Mouse (Mus musculus) kidney, adult 2 months (tissue): Measurements from ENCODE around the gene Msln. TPM values are rescaled to one million over a fixed set of nuclear protein-coding genes. Genes with fewer than 3 reads are reported as not detected.

Experiments used
- DNase-seq: peaks from one replicate; pipeline ENCODE4 v3.0.0; 2021
- H3K27ac ChIP-seq: fragments of 200-500 bp; 2 replicates; pipeline ENCODE4 v1.5.1; 2012; ENCODE audit warnings: low read depth, low read length, control low read depth, inconsistent platforms; ENCODE audit not compliant: insufficient read depth
- H3K27me3 ChIP-seq: fragments of 200-500 bp; replicated peaks from 2 replicates; pipeline ENCODE4 v1.6.1; 2012; ENCODE audit warnings: mild to moderate bottlenecking, moderate library complexity, low read length, inconsistent platforms; ENCODE audit not compliant: control insufficient read depth, insufficient read depth
- H3K36me3 ChIP-seq: fragments of 200-500 bp; 2 replicates; pipeline ENCODE4 v1.6.1; 2012; ENCODE audit warnings: mild to moderate bottlenecking, moderate library complexity, low read length, inconsistent platforms; ENCODE audit not compliant: control insufficient read depth, insufficient read depth
- H3K4me1 ChIP-seq: fragments of 200-500 bp; 2 replicates; pipeline ENCODE4 v1.6.1; 2011; ENCODE audit warnings: low read length; ENCODE audit not compliant: control insufficient read depth, insufficient read depth
- H3K4me3 ChIP-seq: fragments of 200-500 bp; 2 replicates; pipeline ENCODE4 v1.5.1; 2011; ENCODE audit warnings: mild to moderate bottlenecking, low read depth, low read length, control low read depth; ENCODE audit not compliant: insufficient read depth
- CTCF ChIP-seq: fragments of 200-500 bp; conservative IDR thresholded peaks from 2 replicates; pipeline ENCODE4 v1.5.1; 2011; ENCODE audit warnings: low read depth, mild to moderate bottlenecking, control low read depth, low read length, moderate library complexity, mixed read lengths; ENCODE audit not compliant: insufficient read depth, insufficient read length
- POLR2A ChIP-seq: fragments of 200-500 bp; IDR thresholded peaks from one replicate; pipeline ENCODE4 v1.6.1; 2011; ENCODE audit warnings: low read depth, low read length, control low read depth
- WGBS: fragments of 180-500 bp; shearing (Covaris S2); methylation state at CpG from one replicate; pipeline ENCODE4 v1.1.7; 2018; 5-methylcytosine and 5-hydroxymethylcytosine counted together
- polyA plus RNA-seq: library from polyadenylated mRNA; depleted of rRNA; stranded (reverse); fragments of >200 nt; gene quantifications from 2 replicates; pipeline ENCODE4 v1.2.3, GENCODE M21; 2012

Msln gene
- polyA plus RNA-seq, 1 experiment: 3.3 TPM

- no peak for DNase-seq
- WGBS: 50% methylated on average over 3 of the region's 3 CpGs
- TF ChIP-seq POLR2A (no peak), CTCF (no peak)
These were observed 18.4 kb downstream of the Msln start, which contains the start of gene Mslnl for GRCm38 (mm10) chr17:25735745-25736144. TSS of gene Mslnl (plus strand) at chr17:25736042.

GRCm38 (mm10) chr17:25735246-25735645 lies 18.9 kb downstream of the Msln start:
- H3K36me3 ChIP-seq: no peaks in the 10 kb centered on the region
- no peak overlapping the region for H3K27ac ChIP-seq
- 80% methylated on average over 5 of the region's 5 CpGs for WGBS
- H3K4me3 ChIP-seq: no peak overlapping the region
- no peak for TF ChIP-seq CTCF
- TF ChIP-seq POLR2A: no peak
- H3K4me1 ChIP-seq: no peaks in the 10 kb centered on the region
- DNase-seq: no peak
- H3K27me3 ChIP-seq: no peaks in the 10 kb centered on the region

More at GRCm38 (mm10) chr17:25735745-25736144, 18.4 kb downstream of the Msln start, which contains the start of gene Mslnl:
- no peak within 1 kb of the TSS for H3K4me3 ChIP-seq
- no peaks in the 10 kb centered on the region for H3K4me1 ChIP-seq
- no peak within 1 kb of the TSS for H3K27ac ChIP-seq
- H3K36me3 ChIP-seq: no peaks in the 10 kb centered on the region
- no peaks in the 10 kb centered on the region for H3K27me3 ChIP-seq

- H3K36me3 ChIP-seq: no peaks in the 10 kb centered on the region
- peak; percentile 87 for DNase-seq
- 24% methylated on average over 2 of the region's 2 CpGs for WGBS
- H3K27me3 ChIP-seq: no peaks in the 10 kb centered on the region
- H3K4me3 ChIP-seq: no peak overlapping the region
- TF ChIP-seq POLR2A (no peak), CTCF (peak; percentile 93)
- peaks cover 4% of the 10 kb centered on the region; the same call in 1 of the 2 replicates for H3K4me1 ChIP-seq
- no peak overlapping the region for H3K27ac ChIP-seq
These were observed 22.1 kb downstream of the Msln start for GRCm38 (mm10) chr17:25732082-25732481.

GRCm38 (mm10) chr17:25728009-25728270 lies 26.2 kb downstream of the Msln start:
- Histone ChIP-seq H3K36me3 (no peaks in the 10 kb centered on the region), H3K27ac (no peak overlapping the region), H3K4me1 (peaks cover 4% of the 10 kb centered on the region; the same call in 1 of the 2 replicates), H3K27me3 (no peaks in the 10 kb centered on the region), H3K4me3 (peak overlapping the region; percentile 48)
- no peak for DNase-seq
- TF ChIP-seq POLR2A: no peak
- TF ChIP-seq CTCF: no peak
- 21% methylated on average over 4 of the region's 4 CpGs for WGBS

- TF ChIP-seq POLR2A (peak; percentile 40), CTCF (no peak)
- Histone ChIP-seq H3K4me1 (peaks cover 4% of the 10 kb centered on the region; the same call in 1 of the 2 replicates), H3K27ac (no peak within 1 kb of the TSS), H3K36me3 (no peaks in the 10 kb centered on the region), H3K27me3 (no peaks in the 10 kb centered on the region), H3K4me3 (peak within 1 kb of the TSS; percentile 55)
- under 1% methylated on average over 37 of the region's 37 CpGs for WGBS
- DNase-seq: peak; percentile 100
These were observed 26.7 kb downstream of the Msln start, which contains the start of the genes Chtf18 and Rpusd1 for GRCm38 (mm10) chr17:25727265-25728008. TSS of gene Chtf18 (minus strand) at chr17:25727419. TSS of gene Rpusd1 (plus strand) at chr17:25727670.

- peak; percentile 58 for DNase-seq
- peaks cover 4% of the 10 kb centered on the region; the same call in 1 of the 2 replicates for H3K4me1 ChIP-seq
- no peaks in the 10 kb centered on the region for H3K36me3 ChIP-seq
- H3K27ac ChIP-seq: no peak overlapping the region
- no peaks in the 10 kb centered on the region for H3K27me3 ChIP-seq
- TF ChIP-seq POLR2A (no peak), CTCF (no peak)
- 76% methylated on average over 6 of the region's 6 CpGs for WGBS
- no peak overlapping the region for H3K4me3 ChIP-seq
These were observed 28.9 kb downstream of the Msln start for GRCm38 (mm10) chr17:25725264-25725663.

- WGBS: 85% methylated on average over 7 of the region's 7 CpGs
- Histone ChIP-seq H3K36me3 (no peaks in the 10 kb centered on the region), H3K4me3 (no peak overlapping the region), H3K27me3 (no peaks in the 10 kb centered on the region), H3K27ac (no peak overlapping the region), H3K4me1 (peaks cover 4% of the 10 kb centered on the region; the same call in 1 of the 2 replicates)
- TF ChIP-seq POLR2A (no peak), CTCF (no peak)
- no peak for DNase-seq
These were observed 30.3 kb downstream of the Msln start for GRCm38 (mm10) chr17:25723919-25724318.
